Mouse (Mus musculus) brain, embryonic 18.5 days (tissue): Measurements from ENCODE around the gene Bckdk.
A peak's percentile ranks its signal among the peaks of the same experiment; 100 is the strongest.
"Not testable (repeated sequence)": the region's sequence is repeated elsewhere in the genome, so short reads cannot be mapped to it uniquely, and the experiment has no call there.

Experiments
- DNase-seq: peaks from one replicate; pipeline ENCODE4 v3.0.0-alpha.2; 2012; ENCODE audit warnings: low read depth, low spot score

The Bckdk gene

DNA sequence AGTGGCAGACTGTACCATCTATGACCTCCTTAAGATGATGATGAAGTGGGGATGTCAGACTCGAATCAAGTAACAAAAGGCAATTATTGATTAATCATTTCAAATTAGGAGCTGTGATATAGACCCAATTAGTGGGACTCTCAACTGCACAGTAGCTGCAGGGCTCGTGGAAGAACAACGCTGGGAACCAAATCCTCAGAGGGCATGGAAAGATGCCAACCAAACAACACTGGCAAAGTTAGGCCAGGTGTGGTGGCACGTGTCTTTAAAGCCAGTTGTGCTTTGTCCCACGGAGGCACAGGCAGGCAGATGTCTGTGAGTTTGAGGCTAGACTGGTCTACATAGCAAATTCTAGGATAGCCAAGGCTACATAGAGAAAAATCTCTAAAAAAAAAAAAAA lies 26.8 kb downstream of the Bckdk start:
- no peak for DNase-seq

DNA sequence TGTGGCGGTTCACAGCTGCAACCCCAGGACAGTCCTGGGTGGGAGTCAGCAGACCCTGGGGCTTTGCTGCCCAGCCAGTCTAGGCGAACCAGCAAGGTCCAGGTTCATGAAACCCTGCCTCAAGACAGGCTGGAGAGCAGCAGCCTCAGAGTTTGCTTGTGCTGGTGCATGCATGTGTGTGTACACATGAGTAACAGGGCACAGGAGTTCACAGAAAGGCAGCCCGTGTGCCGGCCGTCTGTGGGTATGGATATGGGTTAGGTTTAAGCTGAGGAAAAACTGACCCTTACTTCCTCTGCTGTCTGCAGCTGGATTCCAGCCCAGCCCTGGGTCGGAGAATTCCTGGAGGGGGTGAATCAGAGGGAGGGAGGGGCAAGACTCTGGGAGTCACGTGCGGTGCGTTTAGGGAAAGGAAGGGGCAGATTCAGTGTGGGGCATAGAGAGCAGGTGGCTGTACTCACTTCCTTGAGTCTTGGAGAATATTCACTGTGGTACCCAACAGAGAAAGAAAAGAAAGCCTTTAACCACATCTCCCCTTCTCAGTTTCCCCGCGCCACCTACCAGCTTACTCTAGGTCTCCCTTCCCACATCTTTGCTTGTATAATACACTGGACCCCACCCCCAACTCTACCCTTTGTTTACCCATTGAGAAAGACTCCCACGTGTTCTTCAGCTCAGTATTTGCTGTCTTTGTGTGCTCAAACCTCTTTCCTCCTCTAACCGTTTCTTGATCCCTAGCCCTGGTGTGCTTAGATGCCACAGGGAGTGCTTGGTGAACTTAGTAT lies 27.7 kb downstream of the Bckdk start:
- DNase-seq, result no peak

DNA sequence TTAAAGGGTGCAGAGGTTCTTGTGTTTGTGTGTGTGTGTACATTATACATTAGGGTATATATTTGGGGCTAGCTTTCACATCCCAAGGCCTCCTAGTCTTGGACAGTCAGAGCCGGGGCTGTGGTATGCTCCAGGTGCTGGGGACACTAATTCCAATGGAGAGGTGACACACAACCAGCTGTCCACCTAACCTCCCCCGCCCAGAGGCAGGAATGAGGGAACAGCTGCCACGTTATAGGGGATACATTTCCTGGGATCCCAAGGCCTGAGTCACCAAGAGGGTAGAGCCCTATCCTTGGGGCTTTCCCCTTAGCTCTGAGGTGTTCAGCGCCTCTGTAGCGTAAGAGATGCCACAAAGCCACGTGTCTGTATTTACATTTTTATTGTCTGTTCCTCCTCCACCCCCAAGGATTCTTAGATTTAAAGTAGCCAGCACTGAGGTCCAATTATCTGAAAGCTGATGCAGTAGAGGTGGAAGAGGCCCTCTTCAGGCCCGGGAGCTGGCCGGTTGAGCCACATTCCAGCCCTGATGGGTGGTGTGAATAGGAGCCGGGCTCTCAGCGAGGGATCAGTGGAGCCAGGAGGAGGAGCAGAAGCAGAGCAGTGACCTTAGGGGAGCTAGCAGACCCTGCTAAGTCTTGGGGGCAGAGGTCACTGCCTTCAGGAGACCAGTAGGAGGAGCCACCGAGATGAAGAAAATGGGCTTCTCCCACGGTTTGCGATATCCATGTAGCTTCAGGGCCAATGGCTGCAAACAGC lies 28.6 kb downstream of the Bckdk start:
- DNase-seq, result no peak

DNA sequence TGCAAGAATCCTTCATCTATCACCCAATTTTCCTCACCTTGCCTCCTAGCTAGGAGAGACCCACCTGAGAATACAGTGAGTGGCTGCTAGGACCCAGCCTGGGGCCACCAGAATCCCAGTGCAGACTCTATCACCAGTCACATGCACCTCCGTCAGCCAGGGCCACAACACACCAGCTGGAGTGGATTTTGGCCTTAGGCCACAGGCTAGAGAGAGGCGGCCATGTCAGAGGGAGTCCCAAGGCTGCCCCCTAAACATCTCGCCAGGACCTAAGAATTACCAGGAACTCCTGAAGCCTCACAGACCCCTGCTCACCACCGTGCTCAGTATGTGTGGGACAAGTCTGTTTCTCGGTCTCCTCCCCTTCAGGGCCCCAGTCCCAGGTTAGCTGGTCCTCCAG lies 30.2 kb downstream of the Bckdk start:
- no peak for DNase-seq

DNA sequence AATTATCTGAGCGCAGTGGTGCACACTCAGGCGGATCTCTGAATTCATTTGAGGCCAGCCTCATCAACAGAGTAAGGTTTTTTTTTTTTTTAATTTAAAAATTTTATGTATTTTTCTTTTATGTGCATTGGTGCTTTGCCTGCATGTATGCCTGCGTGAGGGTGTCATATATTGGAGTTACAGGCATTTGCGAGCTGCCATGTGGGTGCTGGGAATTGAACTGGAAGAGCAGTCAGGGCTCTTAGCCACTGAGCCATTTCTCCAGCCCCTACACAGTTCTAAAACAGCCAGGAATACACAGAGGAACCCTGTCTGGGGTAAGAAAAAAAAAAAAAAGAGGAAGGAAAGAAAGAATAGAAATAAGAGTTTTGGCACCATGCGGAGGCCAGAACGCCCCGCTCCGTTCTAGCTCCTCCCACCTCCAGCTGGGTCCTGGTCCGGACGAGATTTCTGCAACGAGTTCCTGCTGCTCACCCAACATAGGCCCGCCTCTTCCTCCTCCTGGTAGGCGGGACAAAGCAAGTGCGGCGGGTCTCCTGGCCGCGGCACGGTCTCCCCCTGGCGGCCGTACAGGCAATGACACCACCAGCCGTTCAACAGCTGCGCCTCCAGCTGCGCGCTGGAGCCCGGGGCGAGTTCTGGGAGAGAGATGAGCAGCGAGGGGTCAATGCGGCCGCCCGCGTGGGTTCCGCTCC lies 31.3 kb downstream of the Bckdk start:
- peak; percentile 88 for DNase-seq

DNA sequence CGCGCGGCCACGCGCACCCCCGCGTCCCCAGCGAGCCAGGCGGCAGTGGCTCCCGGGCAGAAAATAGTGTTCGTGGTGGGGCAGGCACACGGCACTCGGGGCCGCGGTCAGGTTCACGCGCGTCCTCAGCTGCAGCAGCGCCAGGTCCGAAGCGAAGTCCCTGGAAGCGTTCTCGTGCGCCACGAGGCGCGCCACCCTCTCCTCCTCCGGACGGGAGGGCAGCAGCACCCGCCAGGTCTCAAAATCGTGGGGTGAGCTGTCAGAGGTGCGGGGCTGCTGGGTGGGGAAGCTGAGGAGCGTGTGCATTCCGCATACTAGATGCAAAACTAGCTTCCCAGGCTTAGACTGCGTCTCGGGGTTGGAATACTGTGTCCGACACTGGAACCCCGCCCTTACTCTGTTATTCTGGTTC lies 31.9 kb downstream of the Bckdk start:
- no peak for DNase-seq

DNA sequence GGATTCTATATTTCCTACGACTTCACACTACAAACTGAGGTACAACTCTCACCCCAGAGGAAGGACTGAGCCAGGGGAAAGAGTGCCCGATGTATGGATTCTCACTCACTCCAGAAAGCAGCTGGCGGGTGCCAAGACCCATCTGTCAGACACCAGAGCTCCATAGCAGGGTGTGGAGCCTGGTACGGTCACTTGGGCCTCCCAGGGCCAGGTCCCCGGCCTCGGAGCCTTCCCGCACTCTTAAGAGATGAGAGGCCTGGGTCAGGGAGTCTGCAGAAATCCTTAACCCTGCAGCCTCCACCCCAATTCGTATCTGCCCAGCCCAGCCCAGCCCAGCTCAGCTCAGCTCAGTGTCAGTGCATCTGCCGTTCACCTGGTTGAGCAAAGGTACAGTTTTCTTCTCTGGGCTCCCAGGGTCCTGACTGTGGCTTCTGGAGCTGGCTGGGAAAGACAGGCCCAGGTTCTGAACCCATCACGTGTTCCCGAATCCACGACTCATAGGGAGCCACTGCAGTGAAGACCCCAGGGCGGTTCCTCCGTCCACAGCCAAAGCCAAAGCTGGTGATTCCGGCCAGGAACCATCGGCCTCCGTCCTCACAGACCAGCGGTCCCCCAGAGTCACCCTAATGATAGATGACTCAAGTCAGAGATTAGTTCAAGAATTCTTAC lies 32.5 kb downstream of the Bckdk start:
- DNase-seq, result no peak

DNA sequence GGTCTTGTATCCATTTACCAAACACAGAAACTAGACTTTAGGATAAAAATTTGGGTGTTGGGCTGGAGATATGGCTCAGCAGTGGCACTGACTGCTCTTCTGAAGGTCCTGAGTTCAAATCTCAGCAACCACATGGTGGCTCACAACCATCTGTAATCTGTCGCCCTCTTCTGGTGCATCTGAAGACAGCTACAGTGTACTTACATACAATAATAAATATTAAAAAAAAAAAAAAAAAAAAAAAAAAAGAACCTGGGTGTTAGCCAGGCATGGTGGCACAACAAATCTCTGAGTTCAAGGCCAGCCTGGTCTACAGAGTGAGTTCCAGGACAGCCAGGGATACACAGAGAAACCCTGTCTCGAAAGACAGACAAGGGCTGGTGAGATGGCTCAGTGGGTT lies 38.2 kb downstream of the Bckdk start:
- not testable (repeated sequence) for DNase-seq

DNA sequence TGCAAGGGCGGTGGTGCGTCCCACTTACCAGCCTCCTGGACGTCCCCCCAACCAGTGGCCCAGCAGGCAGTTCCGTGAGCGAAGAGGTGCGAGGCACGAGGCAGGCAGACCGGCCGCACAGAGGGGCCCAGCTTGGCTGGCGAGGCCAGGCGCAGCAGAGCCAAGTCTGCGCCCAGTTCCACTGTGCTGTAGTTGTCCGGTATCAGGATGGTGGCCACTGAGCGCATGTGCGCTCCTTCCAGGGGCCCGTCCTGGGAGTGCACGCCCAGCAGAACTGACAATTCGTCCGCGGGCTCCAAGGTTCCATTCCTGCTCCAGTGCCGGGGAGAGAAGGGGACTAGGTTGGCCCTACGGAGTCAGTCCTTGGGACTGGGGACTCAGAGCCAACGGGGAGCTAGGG lies 40.7 kb downstream of the Bckdk start:
- DNase-seq, result no peak

DNA sequence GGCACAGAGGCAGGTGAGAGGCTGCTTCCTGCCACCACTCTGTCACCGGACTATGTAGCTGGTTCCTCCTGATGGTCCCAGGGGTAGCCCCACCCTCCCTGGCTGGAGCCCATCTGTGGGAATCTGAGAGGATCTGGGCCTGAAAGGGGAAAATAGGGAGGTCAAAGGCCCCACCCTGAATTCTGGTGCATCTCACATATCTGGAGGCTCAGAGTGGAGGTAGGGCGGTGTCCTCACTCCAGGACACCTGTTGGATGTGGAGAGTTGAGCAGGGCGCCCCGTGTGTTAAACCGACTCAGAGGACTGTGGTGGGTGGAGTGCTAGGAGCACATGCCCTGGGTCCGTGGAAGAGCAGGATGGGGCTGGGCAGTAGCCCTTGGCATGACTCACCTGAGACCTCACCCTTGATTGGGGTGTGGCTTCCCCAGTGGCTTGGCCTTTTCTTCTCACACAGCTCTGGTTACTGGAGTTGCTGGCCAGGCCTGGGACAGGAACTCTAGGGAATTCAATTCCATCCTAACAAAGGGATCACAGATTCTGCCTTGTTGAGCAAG lies 42.7 kb downstream of the Bckdk start, which contains the start of gene Prss36:
Gene Prss36, minus strand, starts transcription at position 256 of the 554 bp plus-strand sequence.
- no peak for DNase-seq

DNA sequence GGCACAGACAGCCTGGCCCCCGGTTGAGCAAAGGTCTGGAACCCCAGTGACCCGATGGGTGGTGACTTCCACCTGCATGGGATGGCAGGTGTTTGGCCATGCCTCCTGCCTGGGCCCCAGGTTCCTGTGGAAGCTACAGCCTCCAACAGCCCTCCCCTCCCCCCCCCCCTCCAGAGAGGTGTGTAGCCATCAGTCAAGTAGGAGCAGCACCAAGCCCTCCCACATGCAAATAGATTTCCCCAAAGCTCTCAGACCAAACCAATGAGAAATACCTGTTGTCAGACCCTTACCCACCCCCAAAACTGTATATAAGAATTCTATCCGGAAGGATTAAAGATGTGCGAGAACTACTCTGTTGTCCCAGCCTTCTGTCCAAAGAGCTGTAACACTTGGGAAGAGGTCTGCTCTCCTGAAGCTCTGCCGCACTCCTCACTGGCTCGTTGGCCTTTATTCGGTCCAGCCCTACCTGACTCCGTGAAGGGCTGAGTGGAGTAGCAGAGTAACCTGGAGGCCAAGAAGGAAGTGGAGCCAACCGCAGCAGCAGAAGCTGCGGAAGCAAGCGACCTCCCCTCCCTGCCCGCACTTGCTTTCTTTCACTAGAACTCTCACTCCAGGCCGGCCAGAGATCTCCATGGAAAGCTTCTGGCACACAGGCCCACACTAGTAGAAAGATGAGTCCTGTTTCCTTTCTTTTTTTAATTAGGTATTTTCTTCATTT lies 49.1 kb downstream of the Bckdk start:
- DNase-seq, result no peak

DNA sequence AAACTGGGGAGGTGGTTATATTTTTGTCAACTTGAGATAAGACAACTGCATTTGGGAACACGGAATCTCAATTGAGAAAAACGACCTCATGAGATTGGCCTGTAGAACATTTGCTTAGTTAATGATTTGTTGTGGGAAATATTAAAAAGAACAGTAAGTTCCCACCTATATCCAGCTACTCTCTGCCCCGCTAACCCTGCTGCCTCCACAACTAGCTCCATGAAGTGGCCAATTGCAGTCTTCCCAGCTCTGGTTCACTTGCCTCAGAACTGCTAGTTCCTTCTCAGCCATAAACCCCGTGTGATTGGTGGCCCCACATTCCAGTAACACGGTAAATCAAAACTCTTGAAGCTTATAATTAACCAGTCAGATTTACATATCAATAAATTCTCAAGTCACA lies 55.5 kb downstream of the Bckdk start:
- DNase-seq, result no peak
